Mouse (Mus musculus) lung, embryonic 16.5 days (tissue): Measurements from ENCODE around the gene Adprhl1. TPM values are rescaled to one million over a fixed set of nuclear protein-coding genes. Genes with fewer than 3 reads are reported as not detected.

Experiments
- ATAC-seq: fragments of 200-750 bp; cut with Nextera tagmentation; 2 replicates; pipeline ENCODE4 v1.8.0; 2017; ENCODE audit warnings: low read depth, mild to moderate bottlenecking, moderate library complexity
- H3K27ac ChIP-seq: fragments of 300-500 bp; sonication (generic); 2 replicates; pipeline ENCODE4 v1.5.1; 2014; ENCODE audit warnings: mild to moderate bottlenecking, control low read depth, low read length
- H3K27me3 ChIP-seq: fragments of 300-500 bp; sonication (generic); 2 replicates; pipeline ENCODE4 v1.6.1; 2014; ENCODE audit warnings: low read depth, low read length, mixed read lengths; ENCODE audit not compliant: control insufficient read depth, insufficient read depth
- H3K36me3 ChIP-seq: fragments of 300-500 bp; sonication (generic); 2 replicates; pipeline ENCODE4 v1.6.1; 2014; ENCODE audit warnings: low read length; ENCODE audit not compliant: control insufficient read depth, insufficient read depth
- H3K4me1 ChIP-seq: fragments of 300-500 bp; sonication (generic); replicated peaks from 2 replicates; pipeline ENCODE4 v1.6.1; 2014; ENCODE audit warnings: low read length, mixed read lengths; ENCODE audit not compliant: control insufficient read depth, insufficient read depth
- H3K4me2 ChIP-seq: fragments of 300-500 bp; sonication (generic); 2 replicates; pipeline ENCODE4 v1.6.1; 2014; ENCODE audit warnings: low read depth, low read length, control low read depth
- H3K4me3 ChIP-seq: fragments of 300-500 bp; sonication (generic); 2 replicates; pipeline ENCODE4 v1.5.1; 2014; ENCODE audit warnings: mild to moderate bottlenecking, low read length, control low read depth
- H3K9ac ChIP-seq: fragments of 300-500 bp; sonication (generic); 2 replicates; pipeline ENCODE4 v1.6.1; 2014; ENCODE audit warnings: low read length, control low read depth
- H3K9me3 ChIP-seq: fragments of 300-500 bp; sonication (generic); 2 replicates; pipeline ENCODE4 v1.6.1; 2016; ENCODE audit warnings: low read length; ENCODE audit not compliant: control insufficient read depth
- WGBS: fragments of 180-500 bp; shearing (Covaris S2); extraction: QIAGEN DNeasy Blood & Tissue Kit; methylation state at CpG from one replicate; pipeline ENCODE4 v1.1.7; 2014; 5-methylcytosine and 5-hydroxymethylcytosine counted together
- polyA plus RNA-seq: library from polyadenylated mRNA; unstranded; fragments of >200 nt; fragmentation: Nextera tagmentation; extraction: Ambion mirVana; gene quantifications from 2 replicates; pipeline ENCODE4 v1.2.1, GENCODE M21; 2015

The Adprhl1 gene
- polyA plus RNA-seq, 1 experiment from 2014 or later, result 5.7 TPM

- Histone ChIP-seq H3K4me3 (no peak overlapping the region), H3K4me2 (no peak overlapping the region), H3K36me3 (no peaks in the 10 kb centered on the region), H3K4me1 (no peaks in the 10 kb centered on the region), H3K9ac (no peak overlapping the region), H3K27ac (no peak overlapping the region), H3K9me3 (no peaks in the 10 kb centered on the region), H3K27me3 (no peaks in the 10 kb centered on the region)
- 89% methylated on average over 13 of the region's 13 CpGs for WGBS
- ATAC-seq, result no peak
These were observed 65.9 kb downstream of the Adprhl1 start for GRCm38 (mm10) chr8:13188052-13188555.

GRCm38 (mm10) chr8:13187638-13188037 is 66.3 kb downstream of the Adprhl1 start:
- H3K4me2 ChIP-seq, result no peak overlapping the region
- H3K4me1 ChIP-seq, result no peaks in the 10 kb centered on the region
- ATAC-seq, result no peak
- no peak overlapping the region for H3K27ac ChIP-seq
- H3K9me3 ChIP-seq, result no peaks in the 10 kb centered on the region
- WGBS, result 64% methylated on average over 7 of the region's 7 CpGs
- H3K27me3 ChIP-seq, result no peaks in the 10 kb centered on the region
- H3K4me3 ChIP-seq, result no peak overlapping the region
- no peak overlapping the region for H3K9ac ChIP-seq
- H3K36me3 ChIP-seq, result no peaks in the 10 kb centered on the region

- H3K9ac ChIP-seq, result no peak overlapping the region
- no peak overlapping the region for H3K4me2 ChIP-seq
- no peaks in the 10 kb centered on the region for H3K27me3 ChIP-seq
- H3K36me3 ChIP-seq, result no peaks in the 10 kb centered on the region
- no peak overlapping the region for H3K4me3 ChIP-seq
- H3K27ac ChIP-seq, result no peak overlapping the region
- 66% methylated on average over 9 of the region's 9 CpGs for whole genome bisulfite sequencing
- ATAC-seq, result no peak
- no peaks in the 10 kb centered on the region for H3K9me3 ChIP-seq
- H3K4me1 ChIP-seq, result no peaks in the 10 kb centered on the region
These were observed 66.7 kb downstream of the Adprhl1 start for GRCm38 (mm10) chr8:13187229-13187628.

GRCm38 (mm10) chr8:13186819-13187218 is 67.1 kb downstream of the Adprhl1 start:
- H3K4me3 ChIP-seq, result no peak overlapping the region
- H3K4me2 ChIP-seq, result no peak overlapping the region
- no peaks in the 10 kb centered on the region for H3K9me3 ChIP-seq
- WGBS, result 69% methylated on average over 8 of the region's 8 CpGs
- no peaks in the 10 kb centered on the region for H3K27me3 ChIP-seq
- no peak for ATAC-seq
- no peaks in the 10 kb centered on the region for H3K36me3 ChIP-seq
- H3K9ac ChIP-seq, result no peak overlapping the region
- no peak overlapping the region for H3K27ac ChIP-seq
- H3K4me1 ChIP-seq, result no peaks in the 10 kb centered on the region

GRCm38 (mm10) chr8:13181691-13181976 is 72.3 kb downstream of the Adprhl1 start:
- H3K27me3 ChIP-seq, result no peaks in the 10 kb centered on the region
- H3K27ac ChIP-seq, result no peak overlapping the region
- H3K9ac ChIP-seq, result no peak overlapping the region
- no peak for ATAC-seq
- WGBS, result 50% methylated on average over 2 of the region's 2 CpGs
- H3K4me3 ChIP-seq, result no peak overlapping the region
- H3K36me3 ChIP-seq, result peaks cover 2% of the 10 kb centered on the region; the same call in 1 of the 2 replicates
- no peaks in the 10 kb centered on the region for H3K4me1 ChIP-seq
- no peak overlapping the region for H3K4me2 ChIP-seq
- H3K9me3 ChIP-seq, result no peaks in the 10 kb centered on the region

GRCm38 (mm10) chr8:13180911-13181690 is 72.9 kb downstream of the Adprhl1 start:
- H3K4me2 ChIP-seq, result no peak overlapping the region
- H3K9ac ChIP-seq, result no peak overlapping the region
- 63% methylated on average over 18 of the region's 18 CpGs for WGBS
- H3K9me3 ChIP-seq, result no peaks in the 10 kb centered on the region
- no peak for ATAC-seq
- no peak overlapping the region for H3K27ac ChIP-seq
- peaks cover 6% of the 10 kb centered on the region; the same call in 1 of the 2 replicates for H3K36me3 ChIP-seq
- no peaks in the 10 kb centered on the region for H3K4me1 ChIP-seq
- no peak overlapping the region for H3K4me3 ChIP-seq
- H3K27me3 ChIP-seq, result no peaks in the 10 kb centered on the region

- no peak overlapping the region for H3K27ac ChIP-seq
- WGBS, result 72% methylated on average over 9 of the region's 9 CpGs
- peaks cover 10% of the 10 kb centered on the region; the same call in 1 of the 2 replicates for H3K36me3 ChIP-seq
- H3K4me1 ChIP-seq, result no peaks in the 10 kb centered on the region
- no peak overlapping the region for H3K4me3 ChIP-seq
- H3K9me3 ChIP-seq, result no peaks in the 10 kb centered on the region
- H3K9ac ChIP-seq, result no peak overlapping the region
- H3K27me3 ChIP-seq, result no peaks in the 10 kb centered on the region
- no peak overlapping the region for H3K4me2 ChIP-seq
- ATAC-seq, result no peak
These were observed 73.6 kb downstream of the Adprhl1 start for GRCm38 (mm10) chr8:13180408-13180807.

- H3K4me2 ChIP-seq, result no peak overlapping the region
- WGBS, result 60% methylated on average over 7 of the region's 7 CpGs
- H3K4me3 ChIP-seq, result no peak overlapping the region
- no peak overlapping the region for H3K27ac ChIP-seq
- H3K9me3 ChIP-seq, result no peaks in the 10 kb centered on the region
- H3K4me1 ChIP-seq, result no peaks in the 10 kb centered on the region
- H3K36me3 ChIP-seq, result peaks cover 15% of the 10 kb centered on the region; the same call in 1 of the 2 replicates
- no peaks in the 10 kb centered on the region for H3K27me3 ChIP-seq
- H3K9ac ChIP-seq, result no peak overlapping the region
- no peak for ATAC-seq
These were observed 74.0 kb downstream of the Adprhl1 start for GRCm38 (mm10) chr8:13179948-13180347.

- ATAC-seq, result no peak
- Histone ChIP-seq H3K4me2 (no peak overlapping the region), H3K9me3 (no peaks in the 10 kb centered on the region), H3K4me1 (no peaks in the 10 kb centered on the region), H3K27me3 (no peaks in the 10 kb centered on the region), H3K36me3 (peaks cover 17% of the 10 kb centered on the region; the same call in 1 of the 2 replicates), H3K9ac (no peak overlapping the region), H3K27ac (no peak overlapping the region), H3K4me3 (no peak overlapping the region)
- 69% methylated on average over 6 of the region's 6 CpGs for WGBS
These were observed 74.5 kb downstream of the Adprhl1 start for GRCm38 (mm10) chr8:13179482-13179881.
